Mouse (Mus musculus) bone marrow, adult 2 months (tissue): ENCODE measurements around the gene Bmp2k.

ENCODE experiments used
- CTCF ChIP-seq: fragments of 200-500 bp; IDR thresholded peaks from 2 replicates; pipeline ENCODE4 v1.5.1; 2011; ENCODE audit warnings: low read length, control low read depth; ENCODE audit not compliant: control insufficient read depth, insufficient read depth
- POLR2A ChIP-seq: fragments of 200-500 bp; IDR thresholded peaks from 2 replicates; pipeline ENCODE4 v1.6.1; 2011; ENCODE audit warnings: low read depth, mild to moderate bottlenecking, control low read depth, low read length, borderline replicate concordance; ENCODE audit not compliant: control insufficient read depth

- TF ChIP-seq CTCF (no peak), POLR2A (peak; percentile 90)
Measured at GRCm38 (mm10) chr5:96997310-96997801, at the start of gene Bmp2k.
